Mouse (Mus musculus): ENCODE measurements around the gene Eif4e1b. TPM values are rescaled to one million over a fixed set of nuclear protein-coding genes. Genes with fewer than 3 reads are reported as not detected.
"Not testable (repeated sequence)": the region's sequence is repeated elsewhere in the genome, so short reads cannot be mapped to it uniquely, and the experiment has no call there.

Eif4e1b gene
- total RNA-seq, 1 experiment from 2014 or later: not detected

DNA sequence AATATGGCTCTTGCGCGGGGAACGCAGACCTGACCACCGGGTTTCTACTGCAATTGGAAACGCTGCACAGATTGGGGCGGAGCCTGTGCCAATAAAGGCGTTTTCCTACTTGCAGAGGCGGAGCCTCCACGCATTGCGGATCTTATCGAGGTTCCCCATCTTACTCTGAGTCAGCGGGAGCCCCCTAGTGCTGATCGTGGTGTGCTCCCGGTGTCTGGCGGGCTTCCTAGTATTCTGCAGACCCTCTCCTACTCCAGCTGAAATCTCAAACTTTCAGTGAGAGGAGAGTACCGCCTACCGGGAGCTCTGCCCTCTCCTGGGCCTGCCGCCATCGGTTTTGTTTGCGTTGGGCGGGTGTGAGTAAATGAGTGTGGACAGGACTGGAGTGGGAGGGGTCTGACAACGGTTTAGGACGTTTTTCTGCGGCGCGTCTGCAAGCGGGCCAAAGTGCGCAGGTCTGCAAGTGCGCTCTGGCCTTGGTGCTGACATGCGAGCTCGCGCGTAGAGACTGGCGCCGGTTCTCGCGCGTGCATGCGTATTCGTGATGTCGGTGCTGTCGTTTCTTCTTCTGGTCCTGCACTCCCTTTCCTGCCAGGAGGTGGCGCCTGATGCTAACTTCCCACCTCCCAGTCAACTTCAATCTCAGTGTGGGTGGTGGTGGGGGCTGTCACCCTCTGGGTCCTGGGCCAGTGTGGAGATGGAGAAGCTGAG is 25.6 kb upstream of the Eif4e1b start:
- ATAC-seq (ENCODE audit: extremely low read depth, insufficient number of reproducible peaks, low FRiP score, poor library complexity, severe bottlenecking): peak; percentile 39; the same call in 1 of the 2 replicates

- no peak for ATAC-seq (ENCODE audit: extremely low read depth, insufficient number of reproducible peaks, low FRiP score, poor library complexity, severe bottlenecking)
Observed at GRCm38 (mm10) chr13:54758756-54759470, 24.9 kb upstream of the Eif4e1b start.

- ATAC-seq (ENCODE audit: extremely low read depth, insufficient number of reproducible peaks, low FRiP score, poor library complexity, severe bottlenecking): no peak
Observed at GRCm38 (mm10) chr13:54759496-54759895, 24.3 kb upstream of the Eif4e1b start.

DNA sequence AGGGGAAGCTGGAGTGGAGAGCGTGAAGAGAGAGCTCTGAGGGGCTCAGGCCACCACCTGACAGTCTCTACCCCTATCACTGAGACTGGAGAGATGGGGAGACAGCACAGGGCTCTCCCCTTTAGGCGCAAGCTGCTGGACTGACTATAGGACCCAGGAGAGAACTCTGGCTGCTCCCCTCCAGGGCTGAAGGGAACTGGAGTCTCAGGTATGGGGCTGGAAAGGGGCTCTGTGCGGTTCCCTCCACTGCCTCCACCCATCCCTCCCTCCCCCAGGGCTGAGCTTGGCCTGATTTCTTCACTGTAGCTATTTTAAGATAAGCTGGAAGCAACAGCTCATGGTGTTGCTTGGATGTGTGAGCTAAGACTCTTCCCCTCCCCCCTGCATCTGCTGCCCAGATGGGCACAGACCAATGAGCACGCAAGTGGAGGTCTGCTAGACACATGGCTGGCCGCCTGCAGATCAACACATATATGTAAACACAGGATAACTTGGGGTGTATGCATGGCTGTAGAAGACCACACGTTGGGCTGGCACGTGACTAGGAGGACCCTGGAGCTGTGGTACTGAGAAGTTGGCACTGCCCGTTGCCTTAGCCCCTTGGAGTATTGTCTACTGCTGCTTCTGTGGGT is 23.5 kb upstream of the Eif4e1b start:
- ATAC-seq (ENCODE audit: extremely low read depth, insufficient number of reproducible peaks, low FRiP score, poor library complexity, severe bottlenecking): no peak

DNA sequence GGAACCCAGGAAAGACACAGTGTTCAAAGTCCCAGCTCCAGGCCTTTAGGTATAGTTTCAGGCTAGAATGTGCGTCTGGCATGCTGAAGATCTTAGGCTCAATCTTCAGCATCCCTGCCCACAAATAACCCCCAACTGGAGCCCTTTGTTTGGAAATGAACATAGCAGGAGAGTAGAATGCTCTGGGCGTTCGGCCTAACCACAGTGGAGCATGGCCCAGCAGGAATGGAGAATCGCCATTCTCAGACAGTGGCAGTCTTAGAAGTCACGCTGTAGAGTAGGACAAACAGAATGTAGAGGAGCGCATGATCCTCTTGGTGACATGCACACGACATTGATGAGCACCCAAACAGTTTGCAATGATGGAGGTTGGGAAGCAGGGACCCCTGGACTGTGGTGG is 22.9 kb upstream of the Eif4e1b start:
- no peak for ATAC-seq (ENCODE audit: extremely low read depth, insufficient number of reproducible peaks, low FRiP score, poor library complexity, severe bottlenecking)

DNA sequence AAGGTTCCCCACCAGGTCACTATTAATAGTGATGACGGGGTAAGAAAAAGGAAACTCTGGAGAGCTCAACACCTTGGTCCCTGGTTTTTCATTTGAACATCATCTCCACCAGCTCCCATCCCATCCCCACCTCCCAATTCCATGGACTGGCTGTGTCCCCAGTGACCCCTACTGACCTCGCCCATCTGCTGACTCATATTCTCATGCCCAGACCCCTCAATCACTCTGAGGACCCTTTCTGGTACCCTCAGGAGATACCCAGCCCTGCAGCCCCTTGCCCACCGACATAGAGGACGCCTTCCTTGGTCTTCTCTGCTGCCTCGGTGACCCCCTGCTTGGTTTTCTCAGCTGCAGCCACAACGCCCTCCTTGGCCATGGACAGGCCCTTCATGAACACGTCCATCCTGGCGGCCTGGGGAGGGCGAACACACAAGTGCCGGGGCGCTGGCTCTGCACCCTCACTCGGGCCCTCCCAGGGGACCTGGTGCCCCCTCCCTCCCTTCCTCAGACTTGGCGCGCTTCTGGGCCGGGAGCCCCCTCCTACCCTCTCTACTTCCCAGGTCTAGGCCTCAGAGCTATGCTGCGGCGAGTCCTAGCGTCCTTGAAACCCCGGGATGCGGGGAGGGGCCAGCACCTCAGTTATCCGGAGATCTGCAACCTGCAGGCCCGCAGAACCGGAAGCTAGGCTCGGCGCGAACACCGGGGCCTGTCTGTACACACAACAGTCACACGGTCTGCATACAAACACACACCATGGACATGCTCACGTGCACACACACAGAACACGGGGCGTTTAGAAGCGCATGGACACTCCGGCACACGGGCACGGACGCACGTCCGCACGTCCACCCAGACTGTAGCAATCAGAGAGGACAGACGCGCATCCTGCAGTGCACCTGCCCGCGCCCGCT is 18.3 kb upstream of the Eif4e1b start:
- no peak for ATAC-seq (ENCODE audit: extremely low read depth, insufficient number of reproducible peaks, low FRiP score, poor library complexity, severe bottlenecking)

GRCm38 (mm10) chr13:54766192-54766768 is 17.5 kb upstream of the Eif4e1b start, which contains the start of gene Sncb:
TSS of gene Sncb (minus strand) at chr13:54766595.
- peak; percentile 31 for ATAC-seq (ENCODE audit: extremely low read depth, insufficient number of reproducible peaks, low FRiP score, poor library complexity, severe bottlenecking)

DNA sequence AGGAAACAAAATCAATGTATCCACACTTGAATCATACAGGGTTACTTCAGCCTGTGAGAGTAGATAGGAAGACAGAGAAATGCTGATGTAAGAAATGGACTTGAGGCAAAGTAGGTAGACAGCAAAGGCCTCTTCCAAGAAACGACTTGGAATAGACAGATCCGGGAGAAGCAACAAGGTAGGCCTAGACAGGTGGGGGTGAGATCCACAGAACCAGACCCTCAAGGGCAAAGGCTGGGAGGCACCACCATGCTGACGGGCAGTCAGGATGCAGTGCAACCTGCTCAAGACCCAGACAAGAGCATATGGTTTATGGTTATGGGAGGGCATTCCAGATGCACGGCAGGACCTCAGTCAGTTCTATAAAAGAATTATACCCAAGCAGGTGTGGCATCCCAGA is 16.8 kb upstream of the Eif4e1b start:
- ATAC-seq (ENCODE audit: extremely low read depth, insufficient number of reproducible peaks, low FRiP score, poor library complexity, severe bottlenecking): no peak

DNA sequence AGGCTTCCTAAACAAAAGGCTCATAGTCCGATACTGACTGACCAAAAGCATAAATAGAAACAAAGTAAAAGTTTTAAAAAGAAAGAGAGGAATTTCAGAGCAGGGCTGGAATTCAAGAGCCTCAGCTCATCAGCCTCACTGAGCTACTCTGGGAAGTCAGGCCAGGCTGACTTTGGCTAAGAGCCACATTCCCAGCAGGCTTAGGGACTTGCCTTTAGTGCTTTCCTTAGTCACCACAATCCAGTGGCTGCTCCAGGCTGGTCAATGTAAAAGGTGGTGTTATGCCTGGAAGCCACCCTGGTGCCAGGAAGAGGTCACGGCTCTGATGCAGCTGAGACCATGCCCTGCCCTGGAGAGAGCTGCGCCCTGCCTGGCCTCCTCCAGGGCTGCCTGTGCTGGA is 3.2 kb upstream of the Eif4e1b start:
- no peak for ATAC-seq (ENCODE audit: extremely low read depth, insufficient number of reproducible peaks, low FRiP score, poor library complexity, severe bottlenecking)

GRCm38 (mm10) chr13:54781086-54781485 is 2.7 kb upstream of the Eif4e1b start:
- ATAC-seq (ENCODE audit: extremely low read depth, insufficient number of reproducible peaks, low FRiP score, poor library complexity, severe bottlenecking): no peak

DNA sequence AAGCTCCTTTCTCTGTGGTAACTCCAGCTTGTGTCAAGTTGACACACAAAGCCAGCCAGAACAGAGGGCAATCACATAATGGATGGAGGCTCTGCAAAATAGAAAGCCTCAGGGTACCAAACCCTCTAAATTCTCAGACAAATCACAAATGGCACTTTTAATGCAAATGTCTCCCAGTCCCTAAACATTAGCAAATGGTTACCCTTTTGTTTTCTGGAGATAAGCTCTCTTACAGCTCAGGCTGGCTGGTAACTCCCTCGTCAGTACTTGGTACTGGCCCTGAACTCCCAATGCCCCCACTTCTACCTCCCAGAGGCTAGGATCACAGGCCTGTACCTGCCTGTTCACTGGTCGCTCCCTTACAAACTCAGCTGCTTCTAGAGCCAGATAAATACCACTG is 563 bp upstream of the Eif4e1b start:
- ATAC-seq (ENCODE audit: extremely low read depth, insufficient number of reproducible peaks, low FRiP score, poor library complexity, severe bottlenecking): no peak

DNA sequence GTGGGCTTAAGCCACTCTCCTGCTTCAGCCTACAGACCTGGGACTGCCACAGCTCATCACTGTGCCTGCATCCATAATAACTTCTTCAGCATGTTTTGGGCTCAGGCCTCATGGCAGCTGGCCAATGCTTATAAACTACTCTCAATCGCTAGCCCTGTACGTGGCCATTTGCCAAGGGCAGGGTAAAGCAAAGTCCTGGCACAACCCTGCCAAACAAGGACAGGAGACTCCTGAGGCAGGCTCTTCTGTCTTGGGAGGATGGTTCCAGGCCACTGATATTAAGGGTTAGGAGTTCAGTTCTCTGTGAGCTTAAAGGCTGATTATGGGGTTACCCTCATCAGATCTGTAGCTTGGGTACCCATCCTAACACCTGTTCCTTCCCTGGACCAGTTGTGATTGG is 3.8 kb downstream of the Eif4e1b start:
- not testable (repeated sequence) for ATAC-seq (ENCODE audit: extremely low read depth, insufficient number of reproducible peaks, low FRiP score, poor library complexity, severe bottlenecking)

DNA sequence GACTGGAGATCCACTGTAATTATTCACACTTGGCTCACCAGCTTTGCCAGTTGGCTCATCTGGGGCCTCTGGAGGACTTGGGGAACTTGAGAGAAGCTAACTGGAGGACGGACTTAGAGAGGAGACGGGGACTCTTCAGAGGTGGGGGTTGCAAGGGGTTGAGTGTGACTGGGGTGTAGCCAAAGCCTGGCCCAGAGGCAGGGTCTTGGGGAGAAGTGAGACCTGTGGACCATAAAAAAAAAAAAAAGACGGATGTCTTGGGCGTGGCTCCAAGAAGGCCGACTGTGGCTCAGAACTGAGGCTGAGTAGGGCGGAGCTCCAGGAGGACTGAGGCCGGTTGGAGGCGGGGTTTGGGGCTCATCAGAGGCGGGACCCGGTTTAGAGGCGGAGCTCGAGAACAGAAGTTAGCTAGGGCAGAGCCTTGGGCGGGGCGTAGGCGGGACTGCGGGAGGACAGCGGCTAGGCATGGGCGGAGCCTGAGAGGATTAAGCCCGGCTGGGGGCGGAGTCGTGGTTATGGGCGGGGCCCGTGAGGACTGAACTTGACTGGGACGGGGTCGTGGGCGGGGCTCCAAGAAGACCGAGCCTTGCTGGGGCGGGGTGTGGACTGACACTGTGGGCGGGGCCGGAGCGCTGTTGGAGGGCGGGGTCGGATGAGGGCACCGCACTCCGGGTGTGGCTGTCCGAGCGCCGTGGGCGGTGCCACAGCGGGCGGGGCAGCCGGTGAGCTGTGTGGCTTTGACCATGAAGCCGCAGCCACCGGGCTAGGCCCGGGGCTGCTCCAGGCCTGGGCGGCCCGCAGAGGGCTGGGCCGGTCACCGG is 5.2 kb downstream of the Eif4e1b start, which contains the start of gene Tspan17:
TSS of gene Tspan17 (plus strand) at position 638 of the 821 bp plus-strand sequence.
- peak; percentile 82 for ATAC-seq (ENCODE audit: extremely low read depth, insufficient number of reproducible peaks, low FRiP score, poor library complexity, severe bottlenecking)

- no peak for ATAC-seq (ENCODE audit: extremely low read depth, insufficient number of reproducible peaks, low FRiP score, poor library complexity, severe bottlenecking)
Observed at GRCm38 (mm10) chr13:54789561-54790397, 6.0 kb downstream of the Eif4e1b start.

- no peak for ATAC-seq (ENCODE audit: extremely low read depth, insufficient number of reproducible peaks, low FRiP score, poor library complexity, severe bottlenecking)
Observed at GRCm38 (mm10) chr13:54792259-54793230, 8.7 kb downstream of the Eif4e1b start.

GRCm38 (mm10) chr13:54794002-54794577 is 10.3 kb downstream of the Eif4e1b start:
- no peak for ATAC-seq (ENCODE audit: extremely low read depth, insufficient number of reproducible peaks, low FRiP score, poor library complexity, severe bottlenecking)
